Mouse (Mus musculus) forebrain, postnatal 0 days (tissue): ENCODE results near the gene AB124611. TPM values are rescaled to one million over a fixed set of nuclear protein-coding genes. Genes with fewer than 3 reads are reported as not detected.
A peak's percentile ranks its signal among the peaks of the same experiment; 100 is the strongest.

Source experiments
- ATAC-seq: fragments of 200-750 bp; cut with Nextera tagmentation; 2 replicates; pipeline ENCODE4 v1.8.0; 2017; ENCODE audit warnings: mild to moderate bottlenecking, moderate library complexity
- DNase-seq: peaks from one replicate; pipeline ENCODE4 v3.0.0-alpha.2; 2015
- H3K27ac ChIP-seq: fragments of 300-500 bp; sonication (generic); 2 replicates; pipeline ENCODE4 v1.5.1; 2014; ENCODE audit warnings: low read depth, mild to moderate bottlenecking, antibody characterized with exemption, low read length, moderate library complexity, mixed read lengths
- H3K27me3 ChIP-seq: fragments of 300-500 bp; sonication (generic); 2 replicates; pipeline ENCODE4 v1.6.1; 2014; ENCODE audit warnings: mild to moderate bottlenecking, low read length, mixed read lengths; ENCODE audit not compliant: insufficient read depth
- H3K36me3 ChIP-seq: fragments of 300-500 bp; sonication (generic); 2 replicates; pipeline ENCODE4 v1.6.1; 2014; ENCODE audit warnings: mild to moderate bottlenecking, moderate library complexity; ENCODE audit not compliant: insufficient read depth
- H3K4me1 ChIP-seq: fragments of 300-500 bp; sonication (generic); 2 replicates; pipeline ENCODE4 v1.6.1; 2014; ENCODE audit warnings: antibody characterized with exemption; ENCODE audit not compliant: insufficient read depth
- H3K4me2 ChIP-seq: fragments of 300-500 bp; sonication (generic); 2 replicates; pipeline ENCODE4 v1.6.1; 2014; ENCODE audit warnings: low read depth, mild to moderate bottlenecking, moderate library complexity
- H3K4me3 ChIP-seq: fragments of 300-500 bp; sonication (generic); 2 replicates; pipeline ENCODE4 v1.5.1; 2014; ENCODE audit warnings: low read depth, low read length, mixed read lengths
- H3K9ac ChIP-seq: fragments of 300-500 bp; sonication (generic); 2 replicates; pipeline ENCODE4 v1.6.1; 2014; ENCODE audit warnings: mild to moderate bottlenecking
- H3K9me3 ChIP-seq: fragments of 300-500 bp; sonication (generic); 2 replicates; pipeline ENCODE4 v1.6.1; 2016; ENCODE audit warnings: low read length
- CTCF ChIP-seq: sonication (generic); IDR thresholded peaks from 2 replicates; pipeline ENCODE4 v1.5.1; 2016; ENCODE audit warnings: antibody characterized with exemption, control low read depth, low read depth
- WGBS: fragments of 180-500 bp; shearing (Covaris S2); extraction: QIAGEN DNeasy Blood & Tissue Kit; methylation state at CpG from one replicate; pipeline ENCODE4 v1.1.7; 2014; 5-methylcytosine and 5-hydroxymethylcytosine counted together
- polyA plus RNA-seq: library from polyadenylated mRNA; unstranded; fragments of >200 nt; fragmentation: Nextera tagmentation; extraction: Ambion mirVana; gene quantifications from 2 replicates; pipeline ENCODE4 v1.2.1, GENCODE M21; 2015
- total RNA-seq: library from RNA; depleted of rRNA; stranded (reverse); fragments of >200 nt; gene quantifications from 2 replicates; pipeline ENCODE4 v1.2.3, GENCODE M21; 2014

AB124611 gene
- total and polyA plus RNA-seq, 2 experiments from 2014 or later: 0.14 to 0.98 TPM

DNA sequence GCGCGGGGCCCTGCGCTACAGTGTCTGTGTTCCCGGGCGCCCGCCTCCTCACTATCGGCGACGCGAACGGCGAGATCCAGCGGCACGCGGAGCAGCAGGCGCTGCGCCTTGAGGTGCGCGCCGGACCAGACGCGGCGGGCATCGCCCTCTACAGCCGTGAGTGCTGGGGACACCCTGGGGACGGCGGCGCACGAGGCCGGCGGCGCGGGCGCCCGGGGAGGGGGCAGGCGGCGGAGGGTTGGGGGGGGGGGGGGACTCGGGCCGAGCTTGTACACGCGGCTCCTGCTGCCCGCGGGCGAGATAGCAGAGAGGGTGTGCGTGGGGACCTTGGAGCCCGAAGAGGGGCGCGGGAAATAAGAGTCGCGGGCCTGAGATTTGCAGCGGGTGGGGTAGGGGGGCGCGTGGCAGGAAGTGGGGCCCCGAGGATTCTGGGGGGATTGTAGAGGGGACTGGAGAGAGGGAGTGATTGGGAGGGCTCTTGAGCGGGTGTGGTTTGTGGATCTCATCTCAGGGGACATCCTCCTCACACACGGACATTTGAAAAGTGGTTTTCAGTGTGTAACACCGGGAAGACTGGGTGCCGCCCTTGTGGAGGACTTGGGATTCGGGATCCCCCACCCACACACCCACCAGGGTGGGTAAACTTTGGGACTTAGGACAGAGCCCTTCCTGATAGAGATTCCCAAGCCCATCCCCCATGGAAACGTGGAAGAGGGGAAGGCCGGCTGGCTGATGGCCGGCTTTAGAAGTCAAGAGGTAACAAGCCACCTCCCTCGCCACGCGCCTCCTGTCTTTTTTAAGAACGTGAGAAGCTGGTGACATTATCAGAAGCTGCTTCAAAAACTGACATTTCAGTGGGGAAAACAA is 21.3 kb downstream of the AB124611 start:
- WGBS: under 1% methylated on average over 40 of the region's 66 CpGs
- DNase-seq: peak; percentile 59
- H3K9me3 ChIP-seq: no peaks in the 10 kb centered on the region

DNA sequence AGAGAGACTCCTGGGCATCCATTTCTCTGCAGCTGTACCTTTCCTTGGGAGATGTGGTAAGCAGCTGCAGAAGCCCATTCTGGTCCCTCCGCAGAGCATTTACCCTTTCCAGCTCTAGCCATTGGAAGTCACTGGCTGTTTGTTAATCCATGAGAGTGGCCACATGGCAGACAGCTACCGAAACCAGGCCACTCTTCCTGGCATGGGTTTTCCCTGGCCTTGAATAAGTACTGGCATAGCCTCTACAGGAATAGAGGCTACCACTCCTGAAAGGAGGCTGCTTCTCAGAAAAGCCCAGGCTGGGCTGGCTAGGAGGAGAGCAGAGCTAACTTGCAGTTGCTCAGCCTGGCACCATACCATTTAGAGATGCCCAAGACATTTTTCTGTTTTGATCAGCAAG is 25.1 kb downstream of the AB124611 start:
- Histone ChIP-seq H3K9me3 (no peaks in the 10 kb centered on the region), H3K36me3 (peaks cover 7% of the 10 kb centered on the region), H3K4me2 (no peak overlapping the region), H3K27me3 (no peaks in the 10 kb centered on the region), H3K4me1 (peaks cover 10% of the 10 kb centered on the region), H3K4me3 (no peak overlapping the region), H3K27ac (no peak overlapping the region), H3K9ac (no peak overlapping the region)
- TF ChIP-seq CTCF: no peak
- WGBS: 91% methylated on average over 2 of the region's 2 CpGs
- no peak for ATAC-seq
- DNase-seq: no peak

More for the DNA sequence above, 21.3 kb downstream of the AB124611 start:
- H3K4me1 ChIP-seq: peaks cover 10% of the 10 kb centered on the region
- peak; percentile 33; the same call in 1 of the 2 replicates for TF ChIP-seq CTCF
- H3K9ac ChIP-seq: peak overlapping the region; percentile 93
- peaks cover 3% of the 10 kb centered on the region for H3K36me3 ChIP-seq
- H3K4me3 ChIP-seq: peak overlapping the region; percentile 69
- peak; percentile 3; the same call in 1 of the 2 replicates for ATAC-seq
- H3K27me3 ChIP-seq: no peaks in the 10 kb centered on the region
- peak overlapping the region; percentile 97 for H3K27ac ChIP-seq
- peak overlapping the region; percentile 65 for H3K4me2 ChIP-seq

DNA sequence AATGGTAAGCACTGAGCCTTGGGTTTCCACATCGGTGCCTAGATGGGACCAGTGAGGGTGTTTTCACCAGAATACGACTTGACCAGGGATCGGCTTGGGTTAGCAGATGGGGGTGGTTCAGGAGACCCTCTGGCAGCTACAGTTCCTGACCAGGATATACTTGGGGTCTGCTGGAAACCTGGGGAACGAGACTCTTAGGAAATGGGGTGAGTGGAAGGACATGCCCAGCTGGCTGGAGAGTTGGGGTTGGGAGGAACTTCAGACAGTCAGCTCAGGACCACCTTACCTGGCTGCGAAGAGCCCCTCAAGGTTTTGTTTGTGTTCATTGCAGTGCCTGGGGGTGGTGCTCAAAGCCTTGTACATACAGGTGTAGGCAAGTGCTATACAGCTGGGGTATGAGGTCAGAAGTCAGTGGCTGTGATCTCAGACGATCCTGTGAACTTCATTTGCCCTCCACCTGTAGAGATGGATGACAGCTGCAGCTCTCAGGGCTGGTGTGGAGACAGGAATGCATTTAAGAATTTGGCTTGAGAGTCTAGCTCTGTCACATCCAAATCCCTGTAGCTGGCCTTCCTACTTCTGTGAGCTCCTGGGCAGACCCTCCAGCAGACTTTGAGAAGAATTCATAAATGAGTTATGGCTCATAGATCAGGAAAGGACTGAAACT is 27.8 kb downstream of the AB124611 start:
- no peaks in the 10 kb centered on the region for H3K9me3 ChIP-seq
- H3K27me3 ChIP-seq: no peaks in the 10 kb centered on the region
- no peak overlapping the region for H3K4me2 ChIP-seq
- no peak overlapping the region for H3K4me3 ChIP-seq
- H3K36me3 ChIP-seq: peaks cover 7% of the 10 kb centered on the region
- H3K4me1 ChIP-seq: peaks cover 1% of the 10 kb centered on the region
- whole genome bisulfite sequencing: 90% methylated on average over 6 of the region's 6 CpGs
- DNase-seq: no peak
- H3K9ac ChIP-seq: no peak overlapping the region
- ATAC-seq: no peak
- TF ChIP-seq CTCF: no peak
- no peak overlapping the region for H3K27ac ChIP-seq

GRCm38 (mm10) chr9:21555198-21555742 is 29.3 kb downstream of the AB124611 start:
- Histone ChIP-seq H3K4me2 (no peak overlapping the region), H3K4me3 (no peak overlapping the region), H3K36me3 (peaks cover 7% of the 10 kb centered on the region), H3K9ac (no peak overlapping the region), H3K27ac (no peak overlapping the region), H3K27me3 (no peaks in the 10 kb centered on the region), H3K4me1 (no peaks in the 10 kb centered on the region), H3K9me3 (no peaks in the 10 kb centered on the region)
- ATAC-seq (no peak), DNase-seq (no peak)
- TF ChIP-seq CTCF: no peak
- WGBS: 86% methylated on average over 6 of the region's 6 CpGs

GRCm38 (mm10) chr9:21556996-21557395 is 31.0 kb downstream of the AB124611 start:
- DNase-seq: no peak
- no peak for TF ChIP-seq CTCF
- H3K4me3 ChIP-seq: no peak overlapping the region
- WGBS: 97% methylated on average over 2 of the region's 2 CpGs
- peaks cover 4% of the 10 kb centered on the region; the same call in 1 of the 2 replicates for H3K36me3 ChIP-seq
- no peak overlapping the region for H3K27ac ChIP-seq
- H3K4me1 ChIP-seq: no peaks in the 10 kb centered on the region
- 0 out of 2 replicates have a peak, but pooled peaks have one; percentile 14 for ATAC-seq
- H3K27me3 ChIP-seq: no peaks in the 10 kb centered on the region
- no peaks in the 10 kb centered on the region for H3K9me3 ChIP-seq
- H3K9ac ChIP-seq: no peak overlapping the region
- no peak overlapping the region for H3K4me2 ChIP-seq

DNA sequence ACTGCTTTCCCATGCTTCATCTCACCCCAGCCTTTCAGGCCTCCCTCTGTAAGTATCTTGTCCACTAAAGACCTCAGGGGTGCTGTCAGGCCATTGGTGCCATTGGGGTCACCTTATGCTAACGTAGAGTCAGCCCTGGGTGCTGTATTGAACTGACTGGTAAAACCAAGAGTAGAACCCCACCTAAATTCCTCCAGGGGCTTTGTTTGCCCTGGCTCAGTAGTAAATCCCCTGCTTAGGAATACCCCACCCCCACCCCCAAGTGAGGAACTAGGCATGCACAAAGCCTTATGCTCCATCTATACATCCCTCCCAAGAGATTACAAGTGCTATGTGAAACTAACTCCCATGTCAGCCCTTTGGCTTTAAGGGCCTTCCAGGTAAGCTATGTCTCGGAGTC is 31.6 kb downstream of the AB124611 start:
- WGBS: 97% methylated on average over 2 of the region's 2 CpGs
- ATAC-seq: no peak
- no peak for DNase-seq

More for the DNA sequence above, 31.6 kb downstream of the AB124611 start:
- TF ChIP-seq CTCF: no peak
- Histone ChIP-seq H3K9me3 (no peaks in the 10 kb centered on the region), H3K36me3 (peaks cover 4% of the 10 kb centered on the region; the same call in 1 of the 2 replicates), H3K4me1 (no peaks in the 10 kb centered on the region), H3K4me3 (no peak overlapping the region), H3K27ac (no peak overlapping the region), H3K4me2 (no peak overlapping the region), H3K27me3 (no peaks in the 10 kb centered on the region), H3K9ac (no peak overlapping the region)
